25 mouse cellular contexts compared by ENCODE assay signal in genomic region chr14:76461182-76461775, GRCm38 (mm10). TPM values are rescaled to one million over a fixed set of nuclear protein-coding genes. Genes with fewer than 3 reads are reported as not detected.
DNase-seq lines count a peak whose midpoint lies in the region; ATAC-seq and TF ChIP-seq lines count a peak whose summit lies in the region.
"Had no signal": no experiment of that assay in that cellular context is flagged by ENCODE, and none has a peak within 500 bp of the region (broad histone marks: within the 10 kb centered on the region; RNA-seq: fewer than 3 reads in every experiment).

No protein-coding gene starts in this region.

- H3K4me3 ChIP-seq in lung, embryonic 14.5 days (ENCODE audit: low read depth, low read length): no peak overlapping the region
- no peak overlapping the region for H3K4me3 ChIP-seq in hindbrain, embryonic 12.5 days
- H3K4me3 ChIP-seq in neural tube, embryonic 15.5 days (replicated peaks): no peak overlapping the region
- H3K4me3 ChIP-seq: embryonic facial prominence, embryonic 13.5 days; forebrain, embryonic 13.5 days; limb, embryonic 13.5 days; midbrain, embryonic 13.5 days had no signal

- no peak for TF ChIP-seq CTCF in lung, embryonic 14.5 days (IDR thresholded peaks at IDR 0.05; ENCODE audit: low read depth)

- H3K27me3 ChIP-seq in lung, embryonic 14.5 days (ENCODE audit: insufficient read depth, low read length): no peaks in the 10 kb centered on the region
- no peaks in the 10 kb centered on the region for H3K27me3 ChIP-seq in hindbrain, embryonic 12.5 days
- H3K27me3 ChIP-seq in neural tube, embryonic 15.5 days (replicated peaks): no peaks in the 10 kb centered on the region
- H3K27me3 ChIP-seq: embryonic facial prominence, embryonic 13.5 days; forebrain, embryonic 13.5 days; limb, embryonic 13.5 days; midbrain, embryonic 13.5 days had no signal

- H3K9me3 ChIP-seq in lung, embryonic 14.5 days (ENCODE audit: low read depth, low read length): no peaks in the 10 kb centered on the region
- no peaks in the 10 kb centered on the region for H3K9me3 ChIP-seq in hindbrain, embryonic 12.5 days (replicated peaks)
- no peaks in the 10 kb centered on the region for H3K9me3 ChIP-seq in neural tube, embryonic 15.5 days (replicated peaks)
- H3K9me3 ChIP-seq: embryonic facial prominence, embryonic 13.5 days; forebrain, embryonic 13.5 days; limb, embryonic 13.5 days; midbrain, embryonic 13.5 days had no signal

- H3K27ac ChIP-seq in lung, embryonic 14.5 days (ENCODE audit: low read depth): peak overlapping the region; percentile 89
- 0 out of 2 replicates have a peak overlapping the region, but pooled peaks have one; percentile 18 for H3K27ac ChIP-seq in hindbrain, embryonic 12.5 days
- no peak overlapping the region; the same call in 1 of the 2 replicates for H3K27ac ChIP-seq in neural tube, embryonic 15.5 days (replicated peaks)
- H3K27ac ChIP-seq: embryonic facial prominence, embryonic 13.5 days; forebrain, embryonic 13.5 days; limb, embryonic 13.5 days; liver, embryonic 14.5 days; stomach, postnatal 0 days had no signal

- H3K4me1 ChIP-seq in lung, embryonic 14.5 days (ENCODE audit: insufficient read depth): peaks cover 32% of the 10 kb centered on the region
- H3K4me1 ChIP-seq in hindbrain, embryonic 12.5 days: peaks cover 10% of the 10 kb centered on the region
- H3K4me1 ChIP-seq in neural tube, embryonic 15.5 days: peaks cover 12% of the 10 kb centered on the region; the same call in 1 of the 2 replicates

- peak; percentile 68 for DNase-seq in heart, adult 11 months
- DNase-seq in heart, postnatal 25 days (ENCODE audit: low spot score): no peak
- peak; percentile 87 for DNase-seq in lung, embryonic 14.5 days
- DNase-seq in lung, postnatal 14 days: no peak
- DNase-seq in lung, postnatal 36 days: peak; percentile 40
- DNase-seq: cerebellum, adult 11-12 months; cerebellum, postnatal 25 days; gastrocnemius, postnatal 36 days; heart, postnatal 36 days; kidney, adult 18-20 months; kidney, postnatal 4 days; right cerebral cortex, postnatal 14 days; thymus, adult 2 months; thymus, postnatal 4 days had no signal

- 60% methylated on average over 10 of the region's 10 CpGs for WGBS in lung, embryonic 14.5 days
- WGBS in hindbrain, embryonic 12.5 days: 77% methylated on average over 10 of the region's 10 CpGs
- WGBS in neural tube, embryonic 15.5 days: 78% methylated on average over 10 of the region's 10 CpGs

- no peaks in the 10 kb centered on the region for H3K36me3 ChIP-seq in lung, embryonic 14.5 days (ENCODE audit: insufficient read depth)
- H3K36me3 ChIP-seq in hindbrain, embryonic 12.5 days: peaks cover 4% of the 10 kb centered on the region; the same call in 1 of the 2 replicates
- H3K36me3 ChIP-seq in neural tube, embryonic 15.5 days: no peaks in the 10 kb centered on the region; the same call in 1 of the 2 replicates

- H3K9ac ChIP-seq in lung, embryonic 14.5 days: no peak overlapping the region
- no peak overlapping the region for H3K9ac ChIP-seq in hindbrain, embryonic 12.5 days
- H3K9ac ChIP-seq in neural tube, embryonic 15.5 days (replicated peaks): no peak overlapping the region
- H3K9ac ChIP-seq: forebrain, embryonic 13.5 days; limb, embryonic 13.5 days; liver, embryonic 14.5 days; midbrain, embryonic 13.5 days had no signal

- ATAC-seq in lung, embryonic 14.5 days (ENCODE audit: insufficient read depth): peak; percentile 83
- ATAC-seq in hindbrain, embryonic 12.5 days (ENCODE audit: low FRiP score): no peak
- no peak for ATAC-seq in neural tube, embryonic 15.5 days (ENCODE audit: low FRiP score)
- no peak for ATAC-seq in cerebellum, adult (ENCODE audit: insufficient number of reproducible peaks, low FRiP score, low TSS enrichment)
- ATAC-seq: forebrain, embryonic 13.5 days; inflammation-experienced regulatory T-cells, adult 6 months; midbrain, embryonic 13.5 days had no signal

- no peak overlapping the region for H3K4me2 ChIP-seq in lung, embryonic 14.5 days
- no peak overlapping the region for H3K4me2 ChIP-seq in hindbrain, embryonic 12.5 days (replicated peaks)
- no peak overlapping the region for H3K4me2 ChIP-seq in neural tube, embryonic 15.5 days
- H3K4me2 ChIP-seq: embryonic facial prominence, embryonic 13.5 days; forebrain, embryonic 13.5 days; heart, embryonic 11.5 days; limb, embryonic 13.5 days; midbrain, embryonic 13.5 days had no signal

- intact Hi-C loops in heart, postnatal 25 days (cut with DNase I): no loop called here

RNA-seq across cellular contexts. Expression of gene Tsc22d1, which starts 46.5 kb away (rescaled TPM):
- 100 to 1,000 TPM; 442 to 477 TPM for total RNA-seq in heart, postnatal 25 days (2021)
- 645 and 660 TPM in 2 replicates for polyA plus RNA-seq in lung, embryonic 14.5 days (2014; fragmentation: Nextera tagmentation; extraction: Ambion mirVana)
- polyA plus RNA-seq in hindbrain, embryonic 12.5 days (2016; fragmentation: Nextera tagmentation; extraction: Ambion mirVana): 458 and 517 TPM in 2 replicates
- 773 and 880 TPM in 2 replicates for polyA plus RNA-seq in neural tube, embryonic 15.5 days (2015; fragmentation: Nextera tagmentation; extraction: Ambion mirVana)

Comparison
In these comparisons a context has a peak if more than half of its experiments do, and no peak if none do; other contexts are left out.
1. DNase-seq: peak in heart, adult 11 months (single experiment), lung, embryonic 14.5 days (single experiment) and lung, postnatal 36 days (single experiment); none in heart, postnatal 25 days (single experiment) and lung, postnatal 14 days (single experiment).